Mouse (Mus musculus): Measurements from ENCODE around the gene Mvb12a.

DNA sequence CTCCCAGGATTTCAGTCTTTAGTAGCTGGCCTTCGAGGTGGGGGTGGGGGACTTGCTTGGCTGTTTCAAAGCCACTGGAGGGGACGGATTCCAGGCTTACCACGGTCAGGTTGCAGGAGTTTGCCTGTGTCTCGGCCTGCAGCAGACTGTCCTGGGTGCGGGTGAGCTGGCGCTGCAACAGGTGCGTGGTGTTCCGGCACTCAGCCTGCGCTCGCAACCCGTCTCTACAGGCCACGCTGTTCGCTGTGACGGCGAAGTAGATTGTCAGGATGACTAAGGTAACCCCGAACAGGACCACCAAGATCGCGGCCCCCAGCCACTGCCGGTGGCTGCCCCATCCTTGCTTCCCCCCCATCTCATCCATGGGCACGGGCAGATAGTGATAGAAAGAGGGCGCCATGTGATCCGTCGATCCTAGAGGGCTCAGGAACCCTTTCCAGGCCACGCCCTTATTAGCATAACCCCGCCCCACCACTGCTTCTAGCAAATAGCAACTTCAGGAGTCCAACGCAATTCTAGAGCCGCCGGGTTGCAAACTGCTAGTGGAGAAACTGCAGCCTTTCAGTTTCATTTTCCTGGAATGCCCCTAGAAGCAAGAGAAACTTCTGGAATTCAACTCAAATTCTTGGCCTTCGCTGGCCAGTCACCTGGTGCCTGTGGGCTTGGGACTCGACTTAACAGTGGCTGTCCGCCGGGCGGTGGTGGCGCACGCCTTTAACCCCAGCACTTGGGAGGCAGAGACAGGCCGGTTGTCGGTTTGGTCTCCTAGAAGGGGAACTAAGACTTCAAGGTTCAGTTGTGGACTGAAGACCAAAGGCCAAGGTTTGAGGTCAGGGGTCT is 5.5 kb upstream of the Mvb12a start, which contains the start of gene Bst2:
- TF ChIP-seq CTCF (conservative IDR thresholded peaks at IDR 0.05; ENCODE audit: low read length) (no peak), POU5F1 (IDR thresholded peaks at IDR 0.05; ENCODE audit: borderline replicate concordance, low read length) (no peak)

All from E14TG2a.4 (cell line).